Mouse (Mus musculus): ENCODE results near the gene Banp.

- TF ChIP-seq USF1 (IDR thresholded peaks at IDR 0.05; ENCODE audit: low read depth, low read length) (no peak), CTCF (conservative IDR thresholded peaks at IDR 0.05 in 1 of 2, IDR thresholded peaks at IDR 0.05 in 1 of 2; ENCODE audit: low read depth in 2 of 2, low read length in 2 of 2) (no peak), POLR2AphosphoS2 (IDR thresholded peaks at IDR 0.05; ENCODE audit: low read depth, low read length) (no peak), SIN3A (IDR thresholded peaks at IDR 0.05; ENCODE audit: low read length) (no peak), MEF2A (IDR thresholded peaks at IDR 0.05; ENCODE audit: borderline replicate concordance, low read depth, low read length) (no peak), POLR2A (IDR thresholded peaks at IDR 0.05; ENCODE audit: low read depth, low read length) (no peak), MAX (IDR thresholded peaks at IDR 0.05; ENCODE audit: low read length) (no peak), KAT2A (IDR thresholded peaks at IDR 0.05; ENCODE audit: insufficient replicate concordance, low read length) (no peak), MXI1 (IDR thresholded peaks at IDR 0.05; ENCODE audit: low read depth, low read length) (no peak), MYC (IDR thresholded peaks at IDR 0.05; ENCODE audit: low read depth, low read length) (no peak), RAD21 (IDR thresholded peaks at IDR 0.05; ENCODE audit: low read depth, low read length) (no peak), SMC3 (IDR thresholded peaks at IDR 0.05; ENCODE audit: low read depth, low read length) (no peak), E2F4 (IDR thresholded peaks at IDR 0.05; ENCODE audit: insufficient replicate concordance, low read depth, low read length) (no peak), EP300 (IDR thresholded peaks at IDR 0.05; ENCODE audit: low read length) (no peak)
Observed at GRCm38 (mm10) chr8:122001339-122002115, 52.0 kb downstream of the Banp start.
